Mouse (Mus musculus) forebrain, embryonic 12.5 days (tissue): ENCODE results near the gene Gm42420. TPM values are rescaled to one million over a fixed set of nuclear protein-coding genes. Genes with fewer than 3 reads are reported as not detected.

Experiments used
- ATAC-seq: fragments of 200-750 bp; cut with Nextera tagmentation; 2 replicates; pipeline ENCODE4 v1.8.0; 2017; ENCODE audit warnings: moderate TSS enrichment; ENCODE audit not compliant: low FRiP score
- H3K27ac ChIP-seq: fragments of 300-500 bp; sonication (generic); 2 replicates; pipeline ENCODE4 v1.5.1; 2016; ENCODE audit warnings: mild to moderate bottlenecking
- H3K27me3 ChIP-seq: fragments of 300-500 bp; sonication (generic); 2 replicates; pipeline ENCODE4 v1.6.1; 2016; ENCODE audit warnings: mild to moderate bottlenecking
- H3K36me3 ChIP-seq: fragments of 300-500 bp; sonication (generic); replicated peaks from 2 replicates; pipeline ENCODE4 v1.6.1; 2016; ENCODE audit warnings: mild to moderate bottlenecking
- H3K4me1 ChIP-seq: fragments of 300-500 bp; sonication (generic); 2 replicates; pipeline ENCODE4 v1.6.1; 2016
- H3K4me2 ChIP-seq: fragments of 300-500 bp; sonication (generic); 2 replicates; pipeline ENCODE4 v1.6.1; 2016; ENCODE audit warnings: mild to moderate bottlenecking, moderate library complexity
- H3K4me3 ChIP-seq: fragments of 300-500 bp; sonication (generic); replicated peaks from 2 replicates; pipeline ENCODE4 v1.5.1; 2016; ENCODE audit warnings: mild to moderate bottlenecking
- H3K9ac ChIP-seq: fragments of 300-500 bp; sonication (generic); 2 replicates; pipeline ENCODE4 v1.6.1; 2016; ENCODE audit warnings: mild to moderate bottlenecking
- H3K9me3 ChIP-seq: fragments of 300-500 bp; sonication (generic); 2 replicates; pipeline ENCODE4 v1.6.1; 2016
- WGBS: fragments of 180-500 bp; shearing (Covaris S2); methylation state at CpG from one replicate; pipeline ENCODE4 v1.1.7; 2016; 5-methylcytosine and 5-hydroxymethylcytosine counted together
- polyA plus RNA-seq: library from polyadenylated mRNA; unstranded; fragments of >200 nt; fragmentation: Nextera tagmentation; extraction: Ambion mirVana; gene quantifications from 2 replicates; pipeline ENCODE4 v1.2.1, GENCODE M21; 2016

Gm42420 gene
- polyA plus RNA-seq, 1 experiment from 2014 or later = 1.7 TPM

GRCm38 (mm10) chr6:39579552-39579951 lies 6.0 kb upstream of the Gm42420 start:
- Histone ChIP-seq H3K4me3 (no peak overlapping the region), H3K9me3 (no peaks in the 10 kb centered on the region), H3K27me3 (no peaks in the 10 kb centered on the region), H3K36me3 (peaks cover 52% of the 10 kb centered on the region), H3K27ac (no peak overlapping the region), H3K4me1 (peaks cover 7% of the 10 kb centered on the region), H3K4me2 (no peak overlapping the region), H3K9ac (no peak overlapping the region)
- ATAC-seq = no peak
- 93% methylated on average over 7 of the region's 7 CpGs for WGBS

- no peak overlapping the region for H3K9ac ChIP-seq
- no peaks in the 10 kb centered on the region for H3K4me1 ChIP-seq
- peaks cover 58% of the 10 kb centered on the region for H3K36me3 ChIP-seq
- no peak overlapping the region for H3K27ac ChIP-seq
- H3K9me3 ChIP-seq = no peaks in the 10 kb centered on the region
- ATAC-seq = no peak
- 81% methylated on average over 2 of the region's 2 CpGs for WGBS
- H3K4me2 ChIP-seq = no peak overlapping the region
- no peak overlapping the region for H3K4me3 ChIP-seq
- H3K27me3 ChIP-seq = no peaks in the 10 kb centered on the region
Measured at GRCm38 (mm10) chr6:39580558-39580957, 5.0 kb upstream of the Gm42420 start.

- Histone ChIP-seq H3K36me3 (peaks cover 65% of the 10 kb centered on the region), H3K27ac (no peak overlapping the region), H3K9ac (no peak overlapping the region), H3K4me1 (no peaks in the 10 kb centered on the region), H3K4me2 (no peak overlapping the region), H3K27me3 (no peaks in the 10 kb centered on the region), H3K4me3 (no peak overlapping the region), H3K9me3 (no peaks in the 10 kb centered on the region)
- WGBS = 88% methylated on average over 7 of the region's 7 CpGs
- no peak for ATAC-seq
Measured at GRCm38 (mm10) chr6:39581087-39581784, 4.3 kb upstream of the Gm42420 start.

GRCm38 (mm10) chr6:39591481-39591880 lies 5.9 kb downstream of the Gm42420 start:
- Histone ChIP-seq H3K27me3 (no peaks in the 10 kb centered on the region), H3K9ac (no peak overlapping the region), H3K9me3 (no peaks in the 10 kb centered on the region), H3K27ac (no peak overlapping the region), H3K4me3 (no peak overlapping the region; the same call in 1 of the 2 replicates), H3K4me2 (no peak overlapping the region), H3K36me3 (peaks cover 21% of the 10 kb centered on the region; the same call in 1 of the 2 replicates), H3K4me1 (peaks cover 17% of the 10 kb centered on the region)
- no peak for ATAC-seq
- 90% methylated on average over 4 of the region's 4 CpGs for WGBS

- Histone ChIP-seq H3K4me1 (peaks cover 17% of the 10 kb centered on the region), H3K27ac (peak within 1 kb of the TSS; percentile 84), H3K36me3 (peaks cover 16% of the 10 kb centered on the region; the same call in 1 of the 2 replicates), H3K4me2 (peak within 1 kb of the TSS; percentile 76), H3K4me3 (peak within 1 kb of the TSS; percentile 79), H3K27me3 (no peaks in the 10 kb centered on the region), H3K9me3 (no peaks in the 10 kb centered on the region), H3K9ac (peak within 1 kb of the TSS; percentile 76)
- ATAC-seq = peak; percentile 98
- WGBS = under 1% methylated on average over 56 of the region's 56 CpGs
Measured at GRCm38 (mm10) chr6:39592401-39593214, 7.1 kb downstream of the Gm42420 start, which contains the start of gene Ndufb2. Gene Ndufb2, plus strand, starts transcription at chr6:39592574.

GRCm38 (mm10) chr6:39600851-39601250 lies 15.3 kb downstream of the Gm42420 start:
- Histone ChIP-seq H3K27me3 (no peaks in the 10 kb centered on the region), H3K36me3 (peaks cover 38% of the 10 kb centered on the region), H3K9me3 (no peaks in the 10 kb centered on the region), H3K27ac (no peak overlapping the region), H3K4me3 (no peak overlapping the region), H3K9ac (no peak overlapping the region), H3K4me2 (no peak overlapping the region), H3K4me1 (no peaks in the 10 kb centered on the region)
- WGBS = 94% methylated on average over 3 of the region's 3 CpGs
- ATAC-seq = no peak

- H3K27me3 ChIP-seq = no peaks in the 10 kb centered on the region
- H3K36me3 ChIP-seq = peaks cover 38% of the 10 kb centered on the region
- no peaks in the 10 kb centered on the region for H3K4me1 ChIP-seq
- no peak overlapping the region for H3K4me2 ChIP-seq
- no peak for ATAC-seq
- 88% methylated on average over 3 of the region's 3 CpGs for WGBS
- H3K27ac ChIP-seq = no peak overlapping the region
- no peaks in the 10 kb centered on the region for H3K9me3 ChIP-seq
- no peak overlapping the region for H3K4me3 ChIP-seq
- no peak overlapping the region for H3K9ac ChIP-seq
Measured at GRCm38 (mm10) chr6:39601828-39602227, 16.3 kb downstream of the Gm42420 start.

GRCm38 (mm10) chr6:39604565-39604964 lies 19.0 kb downstream of the Gm42420 start:
- Histone ChIP-seq H3K4me2 (no peak overlapping the region), H3K27ac (no peak overlapping the region), H3K4me1 (no peaks in the 10 kb centered on the region), H3K27me3 (no peaks in the 10 kb centered on the region), H3K9ac (no peak overlapping the region), H3K36me3 (peaks cover 23% of the 10 kb centered on the region), H3K4me3 (no peak overlapping the region), H3K9me3 (no peaks in the 10 kb centered on the region)
- no peak for ATAC-seq
- WGBS = 89% methylated on average over 5 of the region's 5 CpGs

- 94% methylated on average over 6 of the region's 6 CpGs for WGBS
Measured at GRCm38 (mm10) chr6:39606056-39606455, 20.5 kb downstream of the Gm42420 start.

GRCm38 (mm10) chr6:39606862-39607261 lies 21.3 kb downstream of the Gm42420 start:
- Histone ChIP-seq H3K27me3 (no peaks in the 10 kb centered on the region), H3K4me2 (no peak overlapping the region), H3K36me3 (peaks cover 13% of the 10 kb centered on the region), H3K4me1 (no peaks in the 10 kb centered on the region), H3K9me3 (no peaks in the 10 kb centered on the region), H3K9ac (no peak overlapping the region), H3K4me3 (no peak overlapping the region), H3K27ac (no peak overlapping the region)
- ATAC-seq = no peak
- WGBS = 86% methylated on average over 3 of the region's 3 CpGs

More at GRCm38 (mm10) chr6:39606056-39606455, 20.5 kb downstream of the Gm42420 start:
- no peak overlapping the region for H3K4me3 ChIP-seq
- no peak overlapping the region for H3K9ac ChIP-seq
- H3K9me3 ChIP-seq = no peaks in the 10 kb centered on the region
- no peak overlapping the region for H3K4me2 ChIP-seq
- H3K27me3 ChIP-seq = no peaks in the 10 kb centered on the region
- no peak for ATAC-seq
- H3K4me1 ChIP-seq = no peaks in the 10 kb centered on the region
- peaks cover 14% of the 10 kb centered on the region for H3K36me3 ChIP-seq
- no peak overlapping the region for H3K27ac ChIP-seq

- Histone ChIP-seq H3K27ac (no peak overlapping the region), H3K4me2 (no peak overlapping the region), H3K27me3 (no peaks in the 10 kb centered on the region), H3K9ac (no peak overlapping the region), H3K4me3 (no peak overlapping the region), H3K9me3 (no peaks in the 10 kb centered on the region), H3K36me3 (peaks cover 11% of the 10 kb centered on the region; the same call in 1 of the 2 replicates), H3K4me1 (no peaks in the 10 kb centered on the region)
- ATAC-seq = no peak
- WGBS = 75% methylated on average over 5 of the region's 5 CpGs
Measured at GRCm38 (mm10) chr6:39607365-39607764, 21.8 kb downstream of the Gm42420 start.

GRCm38 (mm10) chr6:39610207-39610606 lies 24.7 kb downstream of the Gm42420 start:
- WGBS = 76% methylated on average over 2 of the region's 2 CpGs
- no peak overlapping the region for H3K9ac ChIP-seq

More at GRCm38 (mm10) chr6:39610207-39610606, 24.7 kb downstream of the Gm42420 start:
- no peaks in the 10 kb centered on the region for H3K9me3 ChIP-seq
- H3K36me3 ChIP-seq = peaks cover 19% of the 10 kb centered on the region
- no peak overlapping the region for H3K4me2 ChIP-seq
- ATAC-seq = no peak
- H3K4me1 ChIP-seq = no peaks in the 10 kb centered on the region
- no peaks in the 10 kb centered on the region for H3K27me3 ChIP-seq
- no peak overlapping the region for H3K4me3 ChIP-seq
- H3K27ac ChIP-seq = no peak overlapping the region
